Mouse (Mus musculus): ENCODE data around the gene Mknk2. TPM values are rescaled to one million over a fixed set of nuclear protein-coding genes. Genes with fewer than 3 reads are reported as not detected.

Mknk2 gene
- polyA plus RNA-seq, 2 experiments, result 58.7 to 59.7 TPM

- TF ChIP-seq CTCF (IDR thresholded peaks at IDR 0.05; ENCODE audit: low read depth), result no peak
- TF ChIP-seq EP300 (IDR thresholded peaks at IDR 0.05; ENCODE audit: low read depth), result no peak; the same call in 1 of the 2 replicates
- 13% methylated on average over 10 of the region's 10 CpGs for WGBS (ENCODE audit: insufficient replicate concordance)
- H3K4me1 ChIP-seq (replicated peaks; ENCODE audit: control insufficient read depth in 2 of 2, insufficient read depth in 2 of 2, low read length in 1 of 2), result peaks cover 44 to 46% of the 10 kb centered on the region in 2 experiments
Observed at GRCm38 (mm10) chr10:80678601-80679377, 877 bp upstream of the Mknk2 start.

GRCm38 (mm10) chr10:80677128-80677875, 610 bp downstream of the Mknk2 start:
- ATAC-seq (ENCODE audit: insufficient read depth) (no peak), DNase-seq (ENCODE audit: low read depth in 3 of 3, low spot score in 3 of 3) (no peak)
- 4% methylated on average over 9 of the region's 9 CpGs for WGBS (ENCODE audit: insufficient replicate concordance)
- peak overlapping the region; percentile 98 for H3K4me2 ChIP-seq (ENCODE audit: low read depth)
- H3K4me3 ChIP-seq (ENCODE audit: insufficient read depth in 1 of 2, low read depth in 2 of 2, low read length in 2 of 2), result peak overlapping the region; percentile 65 to 98
- TF ChIP-seq CTCF (IDR thresholded peaks at IDR 0.05; ENCODE audit: low read depth), result no peak
- no peak for TF ChIP-seq EP300 (IDR thresholded peaks at IDR 0.05; ENCODE audit: low read depth)
- peak overlapping the region; percentile 100 for H3K27ac ChIP-seq
- H3K9me3 ChIP-seq (ENCODE audit: control insufficient read depth, low read length), result no peaks in the 10 kb centered on the region
- peak overlapping the region; percentile 98 for H3K9ac ChIP-seq (replicated peaks)
- no peaks in the 10 kb centered on the region for H3K27me3 ChIP-seq (ENCODE audit: control insufficient read depth, insufficient read depth, low read length)
- H3K4me1 ChIP-seq (replicated peaks; ENCODE audit: control insufficient read depth in 2 of 2, insufficient read depth in 2 of 2, low read length in 1 of 2), result peaks cover 52 to 54% of the 10 kb centered on the region in 2 experiments
- peaks cover 2% of the 10 kb centered on the region for H3K36me3 ChIP-seq (replicated peaks; ENCODE audit: control insufficient read depth, insufficient read depth, low read depth)

More at GRCm38 (mm10) chr10:80678601-80679377, 877 bp upstream of the Mknk2 start:
- no peak for DNase-seq (ENCODE audit: low read depth in 3 of 3, low spot score in 3 of 3)
- H3K9ac ChIP-seq (replicated peaks), result peak overlapping the region; percentile 98
- no peak for ATAC-seq (ENCODE audit: insufficient read depth)
- no peaks in the 10 kb centered on the region; the same call in none of the 2 replicates for H3K36me3 ChIP-seq (replicated peaks; ENCODE audit: control insufficient read depth, insufficient read depth, low read depth)
- H3K4me3 ChIP-seq (ENCODE audit: insufficient read depth in 1 of 2, low read depth in 2 of 2, low read length in 2 of 2), result peak overlapping the region; percentile 65 to 98; a peak in 3 of 4 replicates
- peak overlapping the region; percentile 98 for H3K4me2 ChIP-seq (ENCODE audit: low read depth)
- H3K27me3 ChIP-seq (ENCODE audit: control insufficient read depth, insufficient read depth, low read length), result no peaks in the 10 kb centered on the region
- peak overlapping the region; percentile 100 for H3K27ac ChIP-seq
- H3K9me3 ChIP-seq (ENCODE audit: control insufficient read depth, low read length), result no peaks in the 10 kb centered on the region

- H3K36me3 ChIP-seq (replicated peaks; ENCODE audit: control insufficient read depth, insufficient read depth, low read depth), result peaks cover 10% of the 10 kb centered on the region
- WGBS (ENCODE audit: insufficient replicate concordance), result under 1% methylated on average over 61 of the region's 78 CpGs
- H3K4me2 ChIP-seq (ENCODE audit: low read depth), result peak overlapping the region; percentile 98
- ATAC-seq (ENCODE audit: insufficient read depth), result peak; percentile 83
- H3K4me1 ChIP-seq (replicated peaks; ENCODE audit: control insufficient read depth in 2 of 2, insufficient read depth in 2 of 2, low read length in 1 of 2), result peaks cover 52 to 54% of the 10 kb centered on the region in 2 experiments
- no peak for TF ChIP-seq CTCF (IDR thresholded peaks at IDR 0.05; ENCODE audit: low read depth)
- TF ChIP-seq EP300 (IDR thresholded peaks at IDR 0.05; ENCODE audit: low read depth), result peak; percentile 22
- no peaks in the 10 kb centered on the region for H3K27me3 ChIP-seq (ENCODE audit: control insufficient read depth, insufficient read depth, low read length)
- H3K9ac ChIP-seq (replicated peaks), result peak overlapping the region; percentile 98
- peak overlapping the region; percentile 100 for H3K27ac ChIP-seq
- no peaks in the 10 kb centered on the region for H3K9me3 ChIP-seq (ENCODE audit: control insufficient read depth, low read length)
- DNase-seq (ENCODE audit: low read depth in 3 of 3, low spot score in 3 of 3), result peak; percentile 95 to 98 (median 96)
- peak overlapping the region; percentile 86 to 98 for H3K4me3 ChIP-seq (ENCODE audit: insufficient read depth in 1 of 2, low read depth in 2 of 2, low read length in 2 of 2)
Observed at GRCm38 (mm10) chr10:80676198-80676928, 1.5 kb downstream of the Mknk2 start.

- Histone ChIP-seq H3K4me1 (replicated peaks; ENCODE audit: control insufficient read depth in 2 of 2, insufficient read depth in 2 of 2, low read length in 1 of 2) (peaks cover 52 to 54% of the 10 kb centered on the region in 2 experiments), H3K27ac (peak overlapping the region; percentile 76), H3K9ac (replicated peaks) (peak overlapping the region; percentile 98), H3K9me3 (ENCODE audit: control insufficient read depth, low read length) (no peaks in the 10 kb centered on the region), H3K4me3 (ENCODE audit: insufficient read depth in 1 of 2, low read depth in 2 of 2, low read length in 2 of 2) (peak overlapping the region; percentile 86 to 98), H3K4me2 (ENCODE audit: low read depth) (peak overlapping the region; percentile 98), H3K36me3 (replicated peaks; ENCODE audit: control insufficient read depth, insufficient read depth, low read depth) (peaks cover 16% of the 10 kb centered on the region), H3K27me3 (ENCODE audit: control insufficient read depth, insufficient read depth, low read length) (no peaks in the 10 kb centered on the region)
- DNase-seq (ENCODE audit: low read depth in 3 of 3, low spot score in 3 of 3) (no peak), ATAC-seq (ENCODE audit: insufficient read depth) (no peak)
- TF ChIP-seq EP300 (IDR thresholded peaks at IDR 0.05; ENCODE audit: low read depth) (no peak), CTCF (IDR thresholded peaks at IDR 0.05; ENCODE audit: low read depth) (no peak)
- under 1% methylated on average over 53 of the region's 54 CpGs for WGBS (ENCODE audit: insufficient replicate concordance)
Observed at GRCm38 (mm10) chr10:80675405-80676197, 2.3 kb downstream of the Mknk2 start.
